Mouse (Mus musculus) heart, embryonic 11.5 days (tissue): Measurements from ENCODE around the gene Jkamp. TPM values are rescaled to one million over a fixed set of nuclear protein-coding genes. Genes with fewer than 3 reads are reported as not detected.

Source experiments
- ATAC-seq: fragments of 200-750 bp; cut with Nextera tagmentation; replicated peaks from 2 replicates; pipeline ENCODE4 v1.8.0; 2017; ENCODE audit warnings: moderate library complexity; ENCODE audit not compliant: insufficient number of reproducible peaks, low FRiP score, low TSS enrichment
- H3K27ac ChIP-seq: fragments of 300-500 bp; sonication (generic); 2 replicates; pipeline ENCODE4 v1.5.1; 2014; ENCODE audit warnings: mild to moderate bottlenecking, low read depth, low read length
- H3K27me3 ChIP-seq: fragments of 300-500 bp; sonication (generic); 2 replicates; pipeline ENCODE4 v1.6.1; 2014; ENCODE audit warnings: mild to moderate bottlenecking, low read length, mixed read lengths; ENCODE audit not compliant: control insufficient read depth, insufficient read depth
- H3K36me3 ChIP-seq: fragments of 300-500 bp; sonication (generic); 2 replicates; pipeline ENCODE4 v1.6.1; 2014; ENCODE audit warnings: mild to moderate bottlenecking, low read length, moderate library complexity, mixed read lengths; ENCODE audit not compliant: control insufficient read depth, insufficient read depth
- H3K4me1 ChIP-seq: fragments of 300-500 bp; sonication (generic); 2 replicates; pipeline ENCODE4 v1.6.1; 2014; ENCODE audit warnings: low read length; ENCODE audit not compliant: control insufficient read depth, insufficient read depth
- H3K4me2 ChIP-seq: fragments of 300-500 bp; sonication (generic); 2 replicates; pipeline ENCODE4 v1.6.1; 2014; ENCODE audit warnings: mild to moderate bottlenecking, moderate library complexity
- H3K4me3 ChIP-seq: fragments of 300-500 bp; sonication (generic); 2 replicates; pipeline ENCODE4 v1.5.1; 2014; ENCODE audit warnings: low read depth, low read length
- H3K9ac ChIP-seq: fragments of 300-500 bp; sonication (generic); 2 replicates; pipeline ENCODE4 v1.6.1; 2014; ENCODE audit warnings: mild to moderate bottlenecking, low read depth, low read length, moderate library complexity
- H3K9me3 ChIP-seq: fragments of 300-500 bp; sonication (generic); replicated peaks from 2 replicates; pipeline ENCODE4 v1.6.1; 2016; ENCODE audit warnings: low read length; ENCODE audit not compliant: control insufficient read depth
- WGBS: fragments of 180-500 bp; shearing (Covaris S2); extraction: QIAGEN DNeasy Blood & Tissue Kit; methylation state at CpG from one replicate; pipeline ENCODE4 v1.1.7; 2014; ENCODE audit not compliant: insufficient replicate concordance; 5-methylcytosine and 5-hydroxymethylcytosine counted together
- polyA plus RNA-seq: library from polyadenylated mRNA; unstranded; fragments of >200 nt; fragmentation: Nextera tagmentation; extraction: Ambion mirVana; gene quantifications from 2 replicates; pipeline ENCODE4 v1.2.1, GENCODE M21; 2014

Gene Jkamp
- polyA plus RNA-seq, 1 experiment from 2014 or later = 54.7 TPM

- H3K27ac ChIP-seq = no peak overlapping the region
- H3K4me3 ChIP-seq = no peak overlapping the region
- H3K27me3 ChIP-seq = no peaks in the 10 kb centered on the region
- H3K4me2 ChIP-seq = no peak overlapping the region
- ATAC-seq = no peak
- no peak overlapping the region for H3K9ac ChIP-seq
- H3K9me3 ChIP-seq = no peaks in the 10 kb centered on the region
- no peaks in the 10 kb centered on the region for H3K36me3 ChIP-seq
- 76% methylated on average over 4 of the region's 4 CpGs for WGBS
- H3K4me1 ChIP-seq = no peaks in the 10 kb centered on the region
Measured at GRCm38 (mm10) chr12:72050821-72051220, 34.6 kb upstream of the Jkamp start.

- Histone ChIP-seq H3K27me3 (no peaks in the 10 kb centered on the region), H3K27ac (no peak overlapping the region), H3K4me2 (no peak overlapping the region), H3K9me3 (no peaks in the 10 kb centered on the region), H3K9ac (no peak overlapping the region), H3K36me3 (no peaks in the 10 kb centered on the region), H3K4me1 (no peaks in the 10 kb centered on the region), H3K4me3 (no peak overlapping the region)
- WGBS = 70% methylated on average over 6 of the region's 6 CpGs
- ATAC-seq = no peak
Measured at GRCm38 (mm10) chr12:72052571-72052970, 32.8 kb upstream of the Jkamp start.

DNA sequence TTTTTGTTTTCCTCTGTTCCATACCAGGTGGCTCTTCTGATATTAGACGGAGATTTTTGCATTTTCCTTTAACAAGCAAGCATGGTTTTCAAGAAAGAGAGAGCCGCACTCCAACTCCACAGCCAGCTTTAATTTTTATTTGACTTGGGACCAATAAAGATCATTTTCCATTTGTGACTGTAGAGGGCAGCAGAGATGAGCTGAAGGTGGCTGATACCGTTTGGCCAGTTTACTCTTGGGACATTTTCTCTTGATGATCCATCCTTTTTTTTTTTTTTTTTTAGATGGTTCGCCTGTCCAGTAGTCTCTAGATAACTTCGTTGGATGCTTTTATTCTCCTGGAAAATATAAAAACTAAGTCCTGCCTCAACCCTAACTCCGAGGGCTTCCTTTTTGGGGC lies 32.1 kb upstream of the Jkamp start:
- H3K36me3 ChIP-seq = no peaks in the 10 kb centered on the region
- H3K27ac ChIP-seq = no peak overlapping the region
- no peaks in the 10 kb centered on the region for H3K4me1 ChIP-seq
- WGBS = 39% methylated on average over 6 of the region's 6 CpGs
- H3K4me2 ChIP-seq = no peak overlapping the region
- no peaks in the 10 kb centered on the region for H3K27me3 ChIP-seq
- no peak for ATAC-seq
- no peak overlapping the region for H3K9ac ChIP-seq
- H3K4me3 ChIP-seq = no peak overlapping the region
- H3K9me3 ChIP-seq = no peaks in the 10 kb centered on the region

DNA sequence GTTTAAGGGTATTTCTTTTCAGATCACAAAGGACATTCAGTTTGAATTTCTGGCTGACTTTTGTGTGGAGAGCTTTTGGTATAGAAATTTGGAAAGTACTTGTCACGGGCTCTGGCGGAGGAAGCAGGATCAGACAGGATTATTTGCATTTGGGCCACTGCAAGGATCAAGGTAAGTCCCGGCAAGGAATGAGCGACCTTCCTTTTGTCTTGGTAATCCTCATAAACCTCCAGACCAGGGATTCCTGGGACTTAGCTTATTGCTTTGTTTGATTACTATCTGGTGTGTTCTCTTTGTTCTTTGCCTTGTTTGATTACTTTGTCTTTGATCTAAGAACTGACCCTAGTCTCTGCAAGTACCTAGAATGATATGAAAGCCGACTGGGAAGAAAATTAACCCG lies 31.5 kb upstream of the Jkamp start:
- H3K9me3 ChIP-seq = no peaks in the 10 kb centered on the region
- no peaks in the 10 kb centered on the region for H3K27me3 ChIP-seq
- WGBS = 49% methylated on average over 6 of the region's 6 CpGs
- ATAC-seq = no peak
- H3K27ac ChIP-seq = no peak overlapping the region
- no peaks in the 10 kb centered on the region for H3K4me1 ChIP-seq
- H3K36me3 ChIP-seq = no peaks in the 10 kb centered on the region
- no peak overlapping the region for H3K4me2 ChIP-seq
- no peak overlapping the region for H3K9ac ChIP-seq
- H3K4me3 ChIP-seq = no peak overlapping the region

DNA sequence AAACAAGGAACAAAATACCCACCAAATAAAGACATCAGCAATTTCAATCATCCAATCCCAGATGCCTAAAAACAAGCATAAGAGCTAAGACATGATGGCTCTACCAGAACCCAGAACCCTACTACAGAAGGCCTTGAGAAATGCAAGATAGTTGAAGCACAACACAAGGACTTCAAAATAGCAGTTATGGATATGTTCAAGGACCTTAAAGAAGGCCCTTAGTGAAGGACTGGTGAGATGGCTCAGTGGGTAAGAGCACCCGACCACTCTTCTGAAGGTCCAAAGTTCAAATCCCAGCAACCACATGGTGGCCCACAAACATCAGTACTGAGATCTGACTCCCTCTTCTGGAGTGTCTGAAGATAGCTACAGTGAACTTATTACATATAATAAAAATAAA lies 27.6 kb upstream of the Jkamp start:
- Histone ChIP-seq H3K4me1 (no peaks in the 10 kb centered on the region), H3K9ac (no peak overlapping the region), H3K9me3 (no peaks in the 10 kb centered on the region), H3K27ac (no peak overlapping the region), H3K27me3 (no peaks in the 10 kb centered on the region), H3K4me2 (no peak overlapping the region), H3K36me3 (no peaks in the 10 kb centered on the region), H3K4me3 (no peak overlapping the region)
- ATAC-seq = no peak
- WGBS = 86% methylated on average over 1 of the region's 1 CpGs

- peak overlapping the region; percentile 54 for H3K4me3 ChIP-seq
- WGBS = 6% methylated on average over 40 of the region's 40 CpGs
- peaks cover 32% of the 10 kb centered on the region for H3K27me3 ChIP-seq
- H3K27ac ChIP-seq = no peak overlapping the region
- H3K4me1 ChIP-seq = peaks cover 11% of the 10 kb centered on the region
- no peaks in the 10 kb centered on the region for H3K9me3 ChIP-seq
- no peaks in the 10 kb centered on the region; the same call in 1 of the 2 replicates for H3K36me3 ChIP-seq
- peak overlapping the region; percentile 100 for H3K4me2 ChIP-seq
- peak overlapping the region; percentile 61; the same call in 1 of the 2 replicates for H3K9ac ChIP-seq
- no peak; the same call in 1 of the 2 replicates for ATAC-seq
Measured at GRCm38 (mm10) chr12:72069626-72070326, 15.6 kb upstream of the Jkamp start.

GRCm38 (mm10) chr12:72070327-72071269 lies 14.8 kb upstream of the Jkamp start, which contains the start of gene Gpr135:
Gene Gpr135, minus strand, starts transcription at chr12:72071125.
- under 1% methylated on average over 94 of the region's 94 CpGs for WGBS
- peak within 1 kb of the TSS; percentile 61 for H3K9ac ChIP-seq
- H3K27ac ChIP-seq = no peak within 1 kb of the TSS

DNA sequence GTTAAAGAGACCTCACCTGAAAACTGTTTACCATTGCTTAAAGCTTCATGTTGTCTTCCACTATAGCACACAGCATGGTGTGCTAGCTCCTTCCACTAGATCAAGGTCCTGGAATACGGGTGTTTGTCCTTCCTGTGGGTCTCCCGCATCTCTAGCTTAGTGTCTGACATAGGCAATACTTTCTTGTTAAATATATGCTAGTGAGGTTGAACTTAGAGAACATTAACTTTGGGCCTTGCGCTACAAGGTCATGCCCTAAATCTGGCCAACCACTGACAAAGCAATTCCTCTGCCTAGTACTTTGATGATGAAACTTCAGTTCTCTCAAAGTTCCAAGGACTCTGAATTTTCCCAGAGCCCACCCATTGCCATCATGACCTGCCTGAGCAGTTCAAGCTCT lies 7.1 kb upstream of the Jkamp start:
- Histone ChIP-seq H3K36me3 (no peaks in the 10 kb centered on the region; the same call in 1 of the 2 replicates), H3K27ac (no peak overlapping the region), H3K4me3 (no peak overlapping the region), H3K4me2 (no peak overlapping the region), H3K9ac (no peak overlapping the region), H3K27me3 (no peaks in the 10 kb centered on the region), H3K9me3 (no peaks in the 10 kb centered on the region), H3K4me1 (peaks cover 8% of the 10 kb centered on the region)
- no peak for ATAC-seq
- 85% methylated on average over 3 of the region's 3 CpGs for WGBS

More at GRCm38 (mm10) chr12:72070327-72071269, 14.8 kb upstream of the Jkamp start, which contains the start of gene Gpr135:
- Histone ChIP-seq H3K4me2 (peak within 1 kb of the TSS; percentile 100), H3K36me3 (no peaks in the 10 kb centered on the region; the same call in 1 of the 2 replicates), H3K27me3 (peaks cover 32% of the 10 kb centered on the region), H3K4me1 (peaks cover 11% of the 10 kb centered on the region), H3K9me3 (no peaks in the 10 kb centered on the region), H3K4me3 (peak within 1 kb of the TSS; percentile 54)
- ATAC-seq = peak; percentile 55; the same call in 1 of the 2 replicates
